Mouse (Mus musculus) lung, postnatal 0 days (tissue): Measurements from ENCODE around the gene Timd4. TPM values are rescaled to one million over a fixed set of nuclear protein-coding genes. Genes with fewer than 3 reads are reported as not detected.

Source experiments
- ATAC-seq: fragments of 200-750 bp; cut with Nextera tagmentation; 2 replicates; pipeline ENCODE4 v1.8.0; 2017; ENCODE audit warnings: moderate library complexity
- DNase-seq: peaks from one replicate; pipeline ENCODE4 v3.0.0-alpha.2; 2016; ENCODE audit warnings: low spot score
- H3K27ac ChIP-seq: fragments of 300-500 bp; sonication (generic); 2 replicates; pipeline ENCODE4 v1.5.1; 2014; ENCODE audit warnings: antibody characterized with exemption, mild to moderate bottlenecking, low read length, mixed read lengths
- H3K27me3 ChIP-seq: fragments of 300-500 bp; sonication (generic); replicated peaks from 2 replicates; pipeline ENCODE4 v1.6.1; 2014; ENCODE audit warnings: low read length, mixed read lengths; ENCODE audit not compliant: insufficient read depth
- H3K36me3 ChIP-seq: fragments of 300-500 bp; sonication (generic); 2 replicates; pipeline ENCODE4 v1.6.1; 2014; ENCODE audit warnings: low read length, mixed read lengths; ENCODE audit not compliant: insufficient read depth
- H3K4me1 ChIP-seq: fragments of 300-500 bp; sonication (generic); 2 replicates; pipeline ENCODE4 v1.6.1; 2014; ENCODE audit warnings: antibody characterized with exemption, low read depth, low read length, mixed read lengths; ENCODE audit not compliant: insufficient read depth
- H3K4me2 ChIP-seq: fragments of 300-500 bp; sonication (generic); replicated peaks from 2 replicates; pipeline ENCODE4 v1.6.1; 2014; ENCODE audit warnings: low read depth, mild to moderate bottlenecking, low read length, moderate library complexity, mixed read lengths
- H3K4me3 ChIP-seq: fragments of 300-500 bp; sonication (generic); 2 replicates; pipeline ENCODE4 v1.5.1; 2014; ENCODE audit warnings: low read depth, low read length
- H3K9ac ChIP-seq: fragments of 300-500 bp; sonication (generic); replicated peaks from 2 replicates; pipeline ENCODE4 v1.6.1; 2014; ENCODE audit warnings: low read depth, mild to moderate bottlenecking
- H3K9me3 ChIP-seq: fragments of 300-500 bp; sonication (generic); 2 replicates; pipeline ENCODE4 v1.6.1; 2016; ENCODE audit warnings: low read length, mixed read lengths
- CTCF ChIP-seq: IDR thresholded peaks from 2 replicates; pipeline ENCODE4 v1.5.1; 2016; ENCODE audit warnings: antibody characterized with exemption, mild to moderate bottlenecking
- EP300 ChIP-seq: IDR thresholded peaks from 2 replicates; pipeline ENCODE4 v1.6.1; 2016; ENCODE audit warnings: antibody characterized with exemption, mild to moderate bottlenecking, control low read depth
- WGBS: fragments of 180-500 bp; shearing (Covaris S2); extraction: QIAGEN DNeasy Blood & Tissue Kit; methylation state at CpG from one replicate; pipeline ENCODE4 v1.1.7; 2014; 5-methylcytosine and 5-hydroxymethylcytosine counted together
- polyA plus RNA-seq: library from polyadenylated mRNA; unstranded; fragments of >200 nt; fragmentation: Nextera tagmentation; extraction: Ambion mirVana; gene quantifications from 2 replicates; pipeline ENCODE4 v1.2.1, GENCODE M21; 2015

The Timd4 gene
- polyA plus RNA-seq, 1 experiment from 2014 or later = 0.13 TPM

DNA sequence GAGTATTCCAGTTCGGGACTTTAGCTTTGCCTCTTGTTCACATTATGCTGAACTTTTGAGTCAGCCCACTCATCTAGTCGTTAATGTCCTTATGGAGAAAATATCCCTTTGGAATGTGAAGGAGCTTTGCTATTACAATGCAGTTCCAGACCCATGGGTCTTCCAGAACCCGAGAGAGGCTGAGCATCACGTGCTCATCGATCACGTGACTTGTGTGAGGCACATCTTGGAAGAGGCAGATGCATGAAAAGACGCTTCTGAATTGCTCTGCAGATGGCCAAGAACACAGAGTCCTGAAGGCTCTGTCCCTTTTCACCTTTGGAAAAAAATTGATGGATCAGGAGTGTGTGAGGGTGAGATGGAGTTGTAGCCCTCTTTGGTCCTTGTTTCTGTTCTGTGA is 58.0 kb downstream of the Timd4 start:
- no peak for TF ChIP-seq EP300
- no peak for TF ChIP-seq CTCF
- ATAC-seq (no peak), DNase-seq (no peak)
- no peak overlapping the region for H3K27ac ChIP-seq
- no peaks in the 10 kb centered on the region for H3K36me3 ChIP-seq
- no peaks in the 10 kb centered on the region for H3K27me3 ChIP-seq
- H3K9ac ChIP-seq = no peak overlapping the region
- H3K4me1 ChIP-seq = no peaks in the 10 kb centered on the region
- 68% methylated on average over 7 of the region's 7 CpGs for WGBS
- no peak overlapping the region for H3K4me2 ChIP-seq
- H3K9me3 ChIP-seq = no peaks in the 10 kb centered on the region
- no peak overlapping the region for H3K4me3 ChIP-seq

DNA sequence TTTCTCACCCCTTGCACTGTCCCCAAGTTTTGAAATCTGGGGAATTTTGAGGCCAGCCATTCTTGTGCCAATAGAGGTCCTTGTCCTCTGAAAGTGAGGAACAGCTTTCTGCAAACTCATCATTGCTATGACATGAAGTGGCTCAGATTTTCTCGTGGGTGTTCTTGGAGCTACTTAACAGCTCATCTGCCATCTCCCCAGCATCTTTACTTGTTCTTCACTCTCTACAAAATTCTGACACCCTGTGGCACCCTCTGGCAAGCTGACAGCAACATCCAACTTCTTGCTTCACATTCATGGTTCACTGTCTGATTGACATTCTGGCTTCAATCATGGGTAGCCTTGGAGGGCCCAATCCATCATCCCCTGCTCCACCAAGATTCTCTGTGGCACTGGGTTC is 65.2 kb downstream of the Timd4 start:
- DNase-seq = no peak
- no peak overlapping the region for H3K9ac ChIP-seq
- no peaks in the 10 kb centered on the region for H3K9me3 ChIP-seq
- ATAC-seq = no peak
- H3K36me3 ChIP-seq = no peaks in the 10 kb centered on the region
- no peak overlapping the region for H3K27ac ChIP-seq
- H3K27me3 ChIP-seq = no peaks in the 10 kb centered on the region
- TF ChIP-seq CTCF = no peak
- no peak for TF ChIP-seq EP300
- no peak overlapping the region for H3K4me2 ChIP-seq
- H3K4me3 ChIP-seq = no peak overlapping the region
- WGBS = 66% methylated on average over 1 of the region's 1 CpGs
- H3K4me1 ChIP-seq = no peaks in the 10 kb centered on the region

DNA sequence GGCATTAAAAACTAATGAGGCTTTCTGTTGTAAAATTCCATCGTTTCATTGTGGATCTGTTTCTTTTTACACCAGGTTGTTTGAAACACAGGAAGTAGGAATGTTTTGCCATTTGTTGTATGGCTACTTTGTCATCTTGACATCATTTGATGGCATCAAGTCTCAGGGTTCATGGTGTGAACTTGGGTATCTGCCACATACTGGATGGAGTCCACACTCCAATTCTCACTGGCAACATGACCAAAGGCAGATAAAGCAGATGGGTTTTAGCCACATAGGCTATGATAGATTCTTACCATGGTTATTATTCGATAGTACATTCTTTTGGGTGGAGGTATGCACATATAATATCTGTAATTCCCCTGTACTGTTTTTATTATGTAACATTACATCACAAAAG is 71.9 kb downstream of the Timd4 start:
- Histone ChIP-seq H3K36me3 (no peaks in the 10 kb centered on the region), H3K9ac (no peak overlapping the region), H3K27me3 (no peaks in the 10 kb centered on the region), H3K4me3 (no peak overlapping the region), H3K27ac (no peak overlapping the region), H3K4me1 (no peaks in the 10 kb centered on the region), H3K9me3 (no peaks in the 10 kb centered on the region), H3K4me2 (no peak overlapping the region)
- DNase-seq (no peak), ATAC-seq (no peak)
- 65% methylated on average over 2 of the region's 2 CpGs for WGBS
- TF ChIP-seq EP300 (no peak), CTCF (no peak)

DNA sequence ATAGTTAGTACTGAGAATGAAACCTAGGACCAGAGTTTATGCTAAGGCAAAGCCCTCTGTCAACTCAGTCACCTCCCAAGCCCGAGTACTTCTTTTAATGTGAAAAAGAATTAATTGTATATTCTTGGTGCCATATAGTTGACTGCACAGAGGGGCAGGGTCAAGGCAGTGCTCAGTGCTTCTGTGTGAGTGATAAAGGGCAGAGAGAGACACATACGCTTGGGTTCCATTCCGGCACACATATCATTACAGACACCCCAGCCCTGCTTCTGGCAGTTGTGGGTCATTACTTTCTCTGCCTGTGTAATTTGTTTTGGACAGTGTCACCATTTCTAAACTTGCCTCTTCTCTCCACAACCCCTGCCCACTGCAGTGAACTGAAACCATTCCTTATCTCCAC is 78.5 kb downstream of the Timd4 start:
- H3K27ac ChIP-seq = no peak overlapping the region
- 44% methylated on average over 3 of the region's 3 CpGs for WGBS
- no peak overlapping the region for H3K4me3 ChIP-seq
- no peak overlapping the region for H3K9ac ChIP-seq
- DNase-seq = no peak
- H3K4me2 ChIP-seq = no peak overlapping the region
- ATAC-seq = no peak
- no peaks in the 10 kb centered on the region for H3K36me3 ChIP-seq
- no peaks in the 10 kb centered on the region for H3K4me1 ChIP-seq
- no peaks in the 10 kb centered on the region for H3K9me3 ChIP-seq
- no peaks in the 10 kb centered on the region for H3K27me3 ChIP-seq
- TF ChIP-seq EP300 = no peak
- TF ChIP-seq CTCF = no peak

Other genes starting within 250 kb of the Timd4 start
- gene BC053393, start 239.3 kb upstream of the Timd4 start, polyA plus RNA-seq = not detected in 2 replicates
- gene Dppa1, start 181.5 kb upstream of the Timd4 start, polyA plus RNA-seq = not detected in 2 replicates
- gene Timd2, start 103.7 kb upstream of the Timd4 start, polyA plus RNA-seq = 0.12 TPM in 1 of 2 replicates, not detected in the other
- gene Havcr1, start 75.7 kb upstream of the Timd4 start, polyA plus RNA-seq = 0.33 and 0.51 TPM in 2 replicates